Mouse (Mus musculus) regulatory T cell (primary cell): ENCODE results near the gene Utp15.

Experiments
- in situ Hi-C: fragments of 300-600 bp; cut with MboI, MseI; formaldehyde crosslinking; loops from one replicate; pipeline ENCODE4 v1.15.1; 2025; ENCODE audit warnings: high pct_unique_total_duplicates

The Utp15 gene

DNA sequence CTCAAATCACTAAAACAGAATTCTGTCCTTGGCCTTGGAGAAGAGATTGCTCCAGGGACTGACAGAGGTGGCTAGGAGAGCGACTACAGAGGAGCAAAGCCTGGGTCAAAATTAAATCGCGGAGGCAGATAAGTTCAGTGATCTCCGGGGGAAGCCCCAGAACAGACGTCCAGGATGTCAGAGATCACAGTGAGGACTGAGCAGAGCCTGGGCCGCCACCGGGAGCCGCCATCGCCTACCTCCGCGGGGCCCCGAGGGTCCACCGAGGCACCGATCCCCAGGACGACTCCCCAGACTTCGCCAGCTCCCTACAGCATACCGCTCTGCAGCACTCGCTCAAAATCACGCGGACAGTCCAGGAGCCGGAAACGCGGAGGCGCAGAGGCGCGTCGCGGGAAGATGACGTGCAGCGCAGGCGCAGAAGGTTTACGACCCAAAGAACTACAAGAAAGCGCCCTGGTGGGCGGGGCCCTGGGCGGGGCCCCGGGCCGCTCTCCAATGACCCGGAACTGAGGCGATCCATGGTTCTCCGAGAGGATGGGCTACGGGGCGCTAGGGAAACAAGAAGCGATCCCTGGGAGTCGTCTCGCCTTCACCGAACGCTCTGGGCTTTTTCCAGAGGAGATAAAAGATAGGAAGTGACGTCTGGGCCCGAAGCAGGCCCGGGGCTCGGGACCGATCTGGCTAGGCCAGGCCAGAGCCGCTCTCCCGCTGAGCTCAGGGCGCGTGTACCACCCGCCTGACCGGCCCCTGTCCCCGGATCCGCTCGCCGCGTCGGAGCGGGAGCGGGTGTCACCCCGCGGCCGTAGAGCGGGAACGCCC lies at the start of gene Utp15, which contains the start of gene Ankra2:
Gene Utp15, minus strand, starts transcription at position 406 of the 822 bp plus-strand sequence.
Gene Ankra2, plus strand, starts transcription at position 439 of the 822 bp plus-strand sequence.
- in situ Hi-C loops = loop anchor here (25.0 kb wide), 1 partner anchor 1824 kb away; no protein-coding TSS in a partner anchor

DNA sequence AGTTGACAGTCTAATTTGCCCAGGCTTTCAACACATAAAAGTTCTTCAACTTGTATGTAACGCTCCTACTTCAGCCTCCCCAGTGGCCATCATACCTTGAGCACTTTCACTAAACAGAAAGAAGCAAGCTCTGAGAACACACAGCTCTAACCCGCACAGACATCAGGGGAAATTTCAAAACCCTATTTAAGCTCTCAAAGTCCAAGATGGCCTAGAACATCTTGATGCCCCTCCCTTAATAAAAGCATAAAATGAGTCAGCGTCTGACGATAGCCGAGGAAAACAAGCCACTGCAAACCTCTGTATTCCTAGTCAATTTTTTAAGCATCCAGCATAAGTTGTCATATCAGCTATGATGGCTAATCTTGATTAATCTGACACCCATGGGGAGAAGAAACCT lies 48.8 kb upstream of the Utp15 start:
- in situ Hi-C loops = no loop called here

DNA sequence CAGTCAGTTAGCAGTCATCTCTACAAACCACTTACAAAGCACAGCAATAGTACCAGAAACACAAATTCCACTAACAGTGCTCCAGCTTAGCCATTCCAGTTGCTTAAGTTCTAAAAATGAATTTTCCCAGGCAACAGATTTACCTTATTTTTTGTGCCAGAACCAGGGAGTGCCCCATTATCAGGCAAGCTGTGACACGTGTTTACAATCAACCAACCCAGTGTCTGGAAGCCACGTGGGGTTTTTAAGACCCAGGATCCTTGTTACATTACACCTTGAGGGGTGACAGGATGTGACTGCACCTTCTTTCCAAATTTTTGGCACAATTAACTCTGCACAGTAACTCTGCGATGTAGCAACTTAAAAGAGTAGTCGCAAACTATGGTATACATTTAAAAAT lies 45.9 kb upstream of the Utp15 start:
- in situ Hi-C loops = no loop called here

- in situ Hi-C loops = no loop called here
Observed at GRCm38 (mm10) chr13:98308004-98308403, 45.2 kb upstream of the Utp15 start.

GRCm38 (mm10) chr13:98306852-98307475 lies 44.1 kb upstream of the Utp15 start:
- in situ Hi-C loops = no loop called here

- in situ Hi-C loops = no loop called here
Observed at GRCm38 (mm10) chr13:98306393-98306792, 43.6 kb upstream of the Utp15 start.

DNA sequence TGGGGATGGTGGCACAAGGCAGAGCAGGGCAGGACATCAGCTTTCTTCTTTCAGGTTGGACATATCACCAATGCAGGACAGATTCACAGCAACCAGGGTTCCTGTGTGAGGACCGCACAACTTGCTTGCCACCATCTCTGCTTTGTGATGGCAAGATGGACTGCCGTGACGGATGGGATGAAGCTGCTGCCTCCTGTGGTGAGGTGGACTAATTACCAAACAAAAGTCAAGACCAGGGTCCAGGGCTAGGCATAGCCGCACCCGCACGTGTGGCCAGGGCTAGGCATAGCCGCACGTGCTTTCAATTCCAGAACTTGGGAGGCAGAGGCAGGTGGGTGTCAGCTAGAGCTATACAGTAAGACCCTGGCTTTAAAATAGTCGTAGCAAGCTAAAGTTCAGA lies 42.4 kb upstream of the Utp15 start:
- in situ Hi-C loops = no loop called here

GRCm38 (mm10) chr13:98298833-98299758 lies 36.3 kb upstream of the Utp15 start:
- in situ Hi-C loops = no loop called here

- in situ Hi-C loops = no loop called here
Observed at GRCm38 (mm10) chr13:98297883-98298482, 35.1 kb upstream of the Utp15 start.

- in situ Hi-C loops = no loop called here
Observed at GRCm38 (mm10) chr13:98296072-98296471, 33.2 kb upstream of the Utp15 start.

GRCm38 (mm10) chr13:98291712-98292111 lies 28.9 kb upstream of the Utp15 start:
- in situ Hi-C loops = no loop called here

DNA sequence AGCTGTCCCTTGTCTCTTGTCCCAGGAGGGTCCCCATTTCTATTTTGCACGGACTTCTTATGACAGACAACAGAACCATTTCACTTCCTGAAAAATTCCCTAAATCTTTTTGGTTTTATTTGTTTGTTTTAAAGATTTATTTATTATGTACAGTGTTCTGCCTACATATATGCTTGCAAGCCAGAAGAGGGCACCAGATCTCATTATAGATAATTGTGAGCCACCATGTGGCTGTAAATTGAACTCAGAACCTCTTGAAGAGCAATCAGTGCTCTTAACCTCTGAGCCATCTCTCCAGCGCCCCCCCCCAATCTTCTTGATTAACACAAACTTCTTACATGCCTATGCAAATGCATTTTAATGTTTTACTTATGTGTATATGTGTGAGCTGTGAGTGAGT lies 27.9 kb upstream of the Utp15 start:
- in situ Hi-C loops = no loop called here

GRCm38 (mm10) chr13:98280990-98281650 lies 18.3 kb upstream of the Utp15 start:
- in situ Hi-C loops = no loop called here

GRCm38 (mm10) chr13:98279686-98280085 lies 16.8 kb upstream of the Utp15 start, which contains the start of gene Gm21976:
TSS of gene Gm21976 (plus strand) at chr13:98279887.
- in situ Hi-C loops = no loop called here

- in situ Hi-C loops = no loop called here
Observed at GRCm38 (mm10) chr13:98277501-98277900, 14.7 kb upstream of the Utp15 start.

GRCm38 (mm10) chr13:98276253-98276652 lies 13.4 kb upstream of the Utp15 start:
- in situ Hi-C loops = no loop called here

GRCm38 (mm10) chr13:98275646-98276045 lies 12.8 kb upstream of the Utp15 start:
- in situ Hi-C loops = no loop called here

DNA sequence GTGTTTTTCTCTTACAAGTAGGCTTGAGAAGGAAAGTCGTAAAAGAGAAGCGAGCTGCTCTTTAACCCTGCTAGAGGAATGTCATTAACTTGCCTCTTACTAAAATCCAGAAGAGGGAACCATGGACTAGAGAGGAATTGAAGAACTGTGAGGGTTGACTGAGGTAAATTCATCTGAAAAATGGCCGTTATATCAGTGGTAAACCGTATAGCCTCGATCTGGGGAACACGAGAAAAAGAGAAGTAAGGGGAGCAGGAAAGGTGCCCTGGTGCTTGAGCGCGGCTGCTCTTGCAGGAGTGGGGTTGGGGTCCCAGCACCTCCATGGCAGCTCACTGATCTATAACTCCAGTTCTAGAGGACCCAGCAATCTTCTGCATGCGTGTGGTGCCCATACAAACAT lies 11.2 kb upstream of the Utp15 start:
- in situ Hi-C loops = loop anchor here (25.0 kb wide), 1 partner anchor 1813 kb away; no protein-coding TSS in a partner anchor

DNA sequence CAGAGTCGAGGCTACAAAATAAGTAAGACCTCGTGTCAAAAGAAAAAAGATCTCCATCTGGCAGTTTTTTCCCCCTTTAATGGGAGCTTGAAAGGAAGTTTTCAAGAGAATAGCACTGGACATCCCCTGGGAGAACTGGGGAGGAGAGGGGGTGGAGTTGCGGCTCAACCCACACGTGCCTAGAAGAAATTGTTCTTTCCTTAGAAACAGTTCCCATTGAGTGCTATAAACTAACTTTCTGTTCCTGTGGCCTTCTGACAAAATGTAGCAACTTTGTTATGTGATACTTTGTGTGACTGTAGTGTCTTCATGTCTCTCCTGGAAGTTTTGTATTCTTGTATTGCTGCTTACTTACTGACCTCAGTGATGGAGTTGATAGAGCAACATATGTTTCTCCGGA lies 1.3 kb upstream of the Utp15 start:
- in situ Hi-C loops = loop anchor here (25.0 kb wide), 1 partner anchor 1823 kb away; no protein-coding TSS in a partner anchor

GRCm38 (mm10) chr13:98263458-98263987 lies 682 bp upstream of the Utp15 start:
- in situ Hi-C loops = loop anchor here (25.0 kb wide), 1 partner anchor 1824 kb away; no protein-coding TSS in a partner anchor
